Mouse (Mus musculus): ENCODE results near the gene Btbd2. TPM values are rescaled to one million over a fixed set of nuclear protein-coding genes. Genes with fewer than 3 reads are reported as not detected.

Gene Btbd2
- polyA plus RNA-seq, 1 experiment from 2014 or later: 71.6 TPM

GRCm38 (mm10) chr10:80673690-80674089 is 16.8 kb upstream of the Btbd2 start:
- Histone ChIP-seq H3K27ac (peak overlapping the region; percentile 96), H3K4me3 (peak overlapping the region; percentile 99), H3K36me3 (replicated peaks) (peaks cover 55% of the 10 kb centered on the region), H3K4me1 (peaks cover 60% of the 10 kb centered on the region), H3K27me3 (ENCODE audit: poor library complexity, severe bottlenecking) (no peaks in the 10 kb centered on the region), H3K9me3 (no peaks in the 10 kb centered on the region)
- DNase-seq (ENCODE audit: extremely low spot score, low spot score): no peak
- WGBS: 91% methylated on average over 3 of the region's 3 CpGs

- Histone ChIP-seq H3K27ac (no peak overlapping the region), H3K4me1 (peaks cover 45% of the 10 kb centered on the region), H3K9me3 (no peaks in the 10 kb centered on the region), H3K27me3 (ENCODE audit: poor library complexity, severe bottlenecking) (no peaks in the 10 kb centered on the region), H3K36me3 (replicated peaks) (peaks cover 71% of the 10 kb centered on the region), H3K4me3 (peak overlapping the region; percentile 17)
- DNase-seq (ENCODE audit: extremely low spot score, low spot score): no peak
- 87% methylated on average over 11 of the region's 11 CpGs for WGBS
Observed at GRCm38 (mm10) chr10:80671936-80672690, 15.2 kb upstream of the Btbd2 start.

- Histone ChIP-seq H3K4me1 (peaks cover 46% of the 10 kb centered on the region), H3K27ac (no peak overlapping the region), H3K27me3 (ENCODE audit: poor library complexity, severe bottlenecking) (no peaks in the 10 kb centered on the region), H3K9me3 (no peaks in the 10 kb centered on the region), H3K36me3 (replicated peaks) (peaks cover 79% of the 10 kb centered on the region), H3K4me3 (peak overlapping the region; percentile 2; the same call in 1 of the 2 replicates)
- DNase-seq (ENCODE audit: extremely low spot score, low spot score): no peak
- WGBS: 90% methylated on average over 4 of the region's 4 CpGs
Observed at GRCm38 (mm10) chr10:80671251-80671650, 14.4 kb upstream of the Btbd2 start.

GRCm38 (mm10) chr10:80670531-80670930 is 13.7 kb upstream of the Btbd2 start:
- Histone ChIP-seq H3K4me1 (peaks cover 53% of the 10 kb centered on the region), H3K9me3 (no peaks in the 10 kb centered on the region), H3K27me3 (ENCODE audit: poor library complexity, severe bottlenecking) (no peaks in the 10 kb centered on the region), H3K4me3 (no peak overlapping the region), H3K36me3 (replicated peaks) (peaks cover 87% of the 10 kb centered on the region), H3K27ac (no peak overlapping the region)
- 93% methylated on average over 2 of the region's 2 CpGs for WGBS
- no peak for DNase-seq (ENCODE audit: extremely low spot score, low spot score)

- WGBS: 93% methylated on average over 7 of the region's 7 CpGs
- DNase-seq (ENCODE audit: extremely low spot score, low spot score): no peak
- no peak overlapping the region for H3K4me3 ChIP-seq
- H3K27ac ChIP-seq: no peak overlapping the region
- peaks cover 53% of the 10 kb centered on the region for H3K4me1 ChIP-seq
- no peaks in the 10 kb centered on the region for H3K9me3 ChIP-seq
- H3K36me3 ChIP-seq (replicated peaks): peaks cover 92% of the 10 kb centered on the region
- H3K27me3 ChIP-seq (ENCODE audit: poor library complexity, severe bottlenecking): no peaks in the 10 kb centered on the region
Observed at GRCm38 (mm10) chr10:80669737-80670485, 13.0 kb upstream of the Btbd2 start.

GRCm38 (mm10) chr10:80669018-80669417 is 12.1 kb upstream of the Btbd2 start:
- Histone ChIP-seq H3K36me3 (replicated peaks) (peaks cover 91% of the 10 kb centered on the region), H3K27me3 (ENCODE audit: poor library complexity, severe bottlenecking) (no peaks in the 10 kb centered on the region), H3K27ac (no peak overlapping the region), H3K4me3 (no peak overlapping the region), H3K4me1 (peaks cover 51% of the 10 kb centered on the region), H3K9me3 (no peaks in the 10 kb centered on the region)
- no peak for DNase-seq (ENCODE audit: extremely low spot score, low spot score)
- whole genome bisulfite sequencing: 92% methylated on average over 12 of the region's 12 CpGs

- no peak for DNase-seq (ENCODE audit: extremely low spot score, low spot score)
- H3K27ac ChIP-seq: no peak overlapping the region
- no peak overlapping the region for H3K4me3 ChIP-seq
- H3K27me3 ChIP-seq (ENCODE audit: poor library complexity, severe bottlenecking): no peaks in the 10 kb centered on the region
- H3K36me3 ChIP-seq (replicated peaks): peaks cover 87% of the 10 kb centered on the region
- H3K4me1 ChIP-seq: peaks cover 50% of the 10 kb centered on the region
- 87% methylated on average over 11 of the region's 11 CpGs for WGBS
- H3K9me3 ChIP-seq: no peaks in the 10 kb centered on the region
Observed at GRCm38 (mm10) chr10:80668614-80669013, 11.7 kb upstream of the Btbd2 start.

- H3K27ac ChIP-seq: no peak overlapping the region
- H3K9me3 ChIP-seq: no peaks in the 10 kb centered on the region
- 82% methylated on average over 19 of the region's 19 CpGs for WGBS
- H3K4me1 ChIP-seq: peaks cover 41% of the 10 kb centered on the region
- DNase-seq (ENCODE audit: extremely low spot score, low spot score): no peak
- peaks cover 70% of the 10 kb centered on the region for H3K36me3 ChIP-seq (replicated peaks)
- H3K4me3 ChIP-seq: no peak overlapping the region; the same call in 1 of the 2 replicates
- no peaks in the 10 kb centered on the region for H3K27me3 ChIP-seq (ENCODE audit: poor library complexity, severe bottlenecking)
Observed at GRCm38 (mm10) chr10:80666837-80667412, 10.1 kb upstream of the Btbd2 start.

- Histone ChIP-seq H3K4me3 (no peak overlapping the region; the same call in 1 of the 2 replicates), H3K4me1 (peaks cover 40% of the 10 kb centered on the region), H3K27ac (no peak overlapping the region), H3K36me3 (replicated peaks) (peaks cover 62% of the 10 kb centered on the region), H3K9me3 (no peaks in the 10 kb centered on the region), H3K27me3 (ENCODE audit: poor library complexity, severe bottlenecking) (no peaks in the 10 kb centered on the region)
- no peak for DNase-seq (ENCODE audit: extremely low spot score, low spot score)
- WGBS: 74% methylated on average over 10 of the region's 10 CpGs
Observed at GRCm38 (mm10) chr10:80665981-80666733, 9.3 kb upstream of the Btbd2 start.

GRCm38 (mm10) chr10:80665459-80665858 is 8.6 kb upstream of the Btbd2 start:
- DNase-seq (ENCODE audit: extremely low spot score, low spot score): no peak
- Histone ChIP-seq H3K27ac (0 out of 2 replicates have a peak overlapping the region, but pooled peaks have one; percentile 44), H3K9me3 (no peaks in the 10 kb centered on the region), H3K4me1 (peaks cover 42% of the 10 kb centered on the region), H3K36me3 (replicated peaks) (peaks cover 55% of the 10 kb centered on the region), H3K4me3 (no peak overlapping the region), H3K27me3 (ENCODE audit: poor library complexity, severe bottlenecking) (no peaks in the 10 kb centered on the region)
- 76% methylated on average over 4 of the region's 4 CpGs for WGBS

- Histone ChIP-seq H3K4me1 (peaks cover 42% of the 10 kb centered on the region), H3K4me3 (0 out of 2 replicates have a peak overlapping the region, but pooled peaks have one; percentile 14), H3K9me3 (no peaks in the 10 kb centered on the region), H3K27ac (peak overlapping the region; percentile 56; the same call in 1 of the 2 replicates), H3K27me3 (ENCODE audit: poor library complexity, severe bottlenecking) (no peaks in the 10 kb centered on the region), H3K36me3 (replicated peaks) (peaks cover 50% of the 10 kb centered on the region)
- DNase-seq (ENCODE audit: extremely low spot score, low spot score): no peak
- 24% methylated on average over 10 of the region's 10 CpGs for WGBS
Observed at GRCm38 (mm10) chr10:80665016-80665380, 8.1 kb upstream of the Btbd2 start.

Data from forebrain, embryonic 10.5 days (tissue).